Comparison of ENCODE assay signal across 8 mouse cellular contexts in genomic region chr19:7164820-7165323, GRCm38 (mm10). TPM values are rescaled to one million over a fixed set of nuclear protein-coding genes. Genes with fewer than 3 reads are reported as not detected.
A peak's percentile ranks its signal among the peaks of the same experiment; 100 is the strongest.
DNase-seq lines count a peak whose midpoint lies in the region; ATAC-seq and TF ChIP-seq lines count a peak whose summit lies in the region.

No protein-coding gene starts in this region.

- no peaks in the 10 kb centered on the region for H3K9me3 ChIP-seq in kidney, embryonic 15.5 days (replicated peaks)
- no peaks in the 10 kb centered on the region for H3K9me3 ChIP-seq in forebrain, postnatal 0 days (ENCODE audit: low read length)
- H3K9me3 ChIP-seq in liver, embryonic 14.5 days (ENCODE audit: control insufficient read depth, low read length) = no peaks in the 10 kb centered on the region

- peak overlapping the region; percentile 66 for H3K9ac ChIP-seq in kidney, embryonic 15.5 days
- H3K9ac ChIP-seq in forebrain, postnatal 0 days = peak overlapping the region; percentile 77
- no peak overlapping the region for H3K9ac ChIP-seq in liver, embryonic 14.5 days (replicated peaks)

- no peak for TF ChIP-seq EP300 in liver, embryonic 14.5 days (IDR thresholded peaks at IDR 0.05; ENCODE audit: low read depth)

- WGBS in kidney, embryonic 15.5 days = under 1% methylated on average over 35 of the region's 35 CpGs
- WGBS in forebrain, postnatal 0 days = 2% methylated on average over 35 of the region's 35 CpGs
- WGBS in liver, embryonic 14.5 days (ENCODE audit: insufficient replicate concordance) = 2% methylated on average over 35 of the region's 35 CpGs

- H3K4me3 ChIP-seq in kidney, embryonic 15.5 days (replicated peaks) = peak overlapping the region; percentile 76
- H3K4me3 ChIP-seq in forebrain, postnatal 0 days (ENCODE audit: low read depth, low read length) = peak overlapping the region; percentile 78
- H3K4me3 ChIP-seq in liver, embryonic 14.5 days (ENCODE audit: insufficient read depth in 1 of 2, low read depth in 2 of 2, low read length in 2 of 2) = peak overlapping the region in 1 of 2 experiments; percentile 51; a peak in 2 of 4 replicates
- peak overlapping the region; percentile 64 for H3K4me3 ChIP-seq in testis, adult 2 months (ENCODE audit: control insufficient read depth, low read depth, low read length)

- no peak for TF ChIP-seq CTCF in forebrain, postnatal 0 days (IDR thresholded peaks at IDR 0.05; ENCODE audit: low read depth)
- TF ChIP-seq CTCF in liver, embryonic 14.5 days (IDR thresholded peaks at IDR 0.05; ENCODE audit: low read depth) = no peak
- TF ChIP-seq CTCF in testis, adult 2 months (IDR thresholded peaks at IDR 0.05; ENCODE audit: control insufficient read depth, insufficient read depth, insufficient replicate concordance, low read depth, low read length) = no peak

- peaks cover 91% of the 10 kb centered on the region for H3K27me3 ChIP-seq in kidney, embryonic 15.5 days
- H3K27me3 ChIP-seq in forebrain, postnatal 0 days (ENCODE audit: insufficient read depth, low read length) = no peaks in the 10 kb centered on the region
- peaks cover 56% of the 10 kb centered on the region for H3K27me3 ChIP-seq in liver, embryonic 14.5 days (ENCODE audit: control insufficient read depth, insufficient read depth, low read length)
- H3K27me3 ChIP-seq in testis, adult 2 months (ENCODE audit: control insufficient read depth, insufficient read depth, low read length) = no peaks in the 10 kb centered on the region; the same call in 1 of the 2 replicates

- H3K36me3 ChIP-seq in kidney, embryonic 15.5 days = no peaks in the 10 kb centered on the region
- no peaks in the 10 kb centered on the region for H3K36me3 ChIP-seq in forebrain, postnatal 0 days (ENCODE audit: insufficient read depth)
- no peaks in the 10 kb centered on the region for H3K36me3 ChIP-seq in liver, embryonic 14.5 days (replicated peaks; ENCODE audit: control insufficient read depth, insufficient read depth, low read depth)
- H3K36me3 ChIP-seq in testis, adult 2 months (ENCODE audit: control insufficient read depth, insufficient read depth, low read length) = no peaks in the 10 kb centered on the region

- H3K4me1 ChIP-seq in kidney, embryonic 15.5 days = peaks cover 53% of the 10 kb centered on the region
- H3K4me1 ChIP-seq in forebrain, postnatal 0 days (ENCODE audit: insufficient read depth) = peaks cover 7% of the 10 kb centered on the region
- H3K4me1 ChIP-seq in liver, embryonic 14.5 days (replicated peaks; ENCODE audit: control insufficient read depth in 2 of 2, insufficient read depth in 2 of 2, low read length in 1 of 2) = no peaks in the 10 kb centered on the region
- H3K4me1 ChIP-seq in testis, adult 2 months (ENCODE audit: control insufficient read depth, insufficient read depth, low read length) = peaks cover 14% of the 10 kb centered on the region

- H3K4me2 ChIP-seq in kidney, embryonic 15.5 days = peak overlapping the region; percentile 100
- H3K4me2 ChIP-seq in forebrain, postnatal 0 days (ENCODE audit: low read depth) = peak overlapping the region; percentile 84
- H3K4me2 ChIP-seq in liver, embryonic 14.5 days (ENCODE audit: low read depth) = peak overlapping the region; percentile 59

- TF ChIP-seq POLR2A in testis, adult 2 months (IDR thresholded peaks at IDR 0.05; ENCODE audit: control insufficient read depth, low read depth, low read length) = no peak

- 0 out of 2 replicates have a peak overlapping the region, but pooled peaks have one; percentile 4 for H3K27ac ChIP-seq in kidney, embryonic 15.5 days
- H3K27ac ChIP-seq in forebrain, postnatal 0 days (ENCODE audit: low read depth, low read length) = peak overlapping the region; percentile 54; the same call in 1 of the 2 replicates
- no peak overlapping the region for H3K27ac ChIP-seq in liver, embryonic 14.5 days
- H3K27ac ChIP-seq in testis, adult 2 months (ENCODE audit: control insufficient read depth, insufficient read depth, low read depth, low read length) = 0 out of 2 replicates have a peak overlapping the region, but pooled peaks have one; percentile 20

- no peak for ATAC-seq in kidney, embryonic 15.5 days (replicated peaks; ENCODE audit: low FRiP score)
- peak; percentile 17 for ATAC-seq in forebrain, postnatal 0 days
- no peak for ATAC-seq in liver, embryonic 14.5 days (ENCODE audit: insufficient read depth)
- ATAC-seq in megakaryocyte-erythroid progenitor cell, adult 5-6 weeks (replicated peaks; ENCODE audit: low FRiP score, low TSS enrichment, poor library complexity, severe bottlenecking) = no peak

- DNase-seq in kidney, adult 11 months = no peak
- peak; percentile 68 to 69 for DNase-seq in cerebellum, postnatal 25 days
- DNase-seq in forebrain, postnatal 0 days = no peak
- DNase-seq in liver, embryonic 14.5 days (ENCODE audit: low read depth in 3 of 3, low spot score in 3 of 3) = no peak
- DNase-seq in c-Kit-positive CD71-positive TER-119-positive erythroid progenitor cells, embryonic 14.5 days (ENCODE audit: low spot score) = no peak

RNA-seq across cellular contexts. Expression of gene Otub1, which starts 41.2 kb away (rescaled TPM):
- polyA plus RNA-seq in kidney, embryonic 15.5 days (2015; fragmentation: Nextera tagmentation; extraction: Ambion mirVana) = 206 and 224 TPM in 2 replicates
- total RNA-seq in forebrain, postnatal 0 days (2014; rRNA removed) = 248 and 252 TPM in 2 replicates
- polyA plus RNA-seq in forebrain, postnatal 0 days (2015; fragmentation: Nextera tagmentation; extraction: Ambion mirVana) = 286 and 290 TPM in 2 replicates
- 31.5 and 34.7 TPM in 2 replicates for polyA plus RNA-seq in liver, embryonic 14.5 days (2012; rRNA removed)
- 50.5 and 52.4 TPM in 2 replicates for polyA plus RNA-seq in liver, embryonic 14.5 days (2014; fragmentation: Nextera tagmentation; extraction: Ambion mirVana)
- polyA plus RNA-seq in testis, adult 2 months (2012; rRNA removed) = 49.4 and 49.9 TPM in 2 replicates
- total RNA-seq in megakaryocyte-erythroid progenitor cell, adult 5-6 weeks (2014; fragmentation: Nextera tagmentation) = 51.9 and 60.3 TPM in 2 replicates
- total RNA-seq in megakaryocyte-erythroid progenitor cell, adult 5-6 weeks (2017) = 59.8 and 81.4 TPM in 2 replicates

RNA-seq across cellular contexts. Expression of gene Cox8a, which starts 52.5 kb away (rescaled TPM):
- 1,089 and 1,191 TPM in 2 replicates for polyA plus RNA-seq in kidney, embryonic 15.5 days (2015; fragmentation: Nextera tagmentation; extraction: Ambion mirVana)
- 735 and 828 TPM in 2 replicates for total RNA-seq in forebrain, postnatal 0 days (2014; rRNA removed)
- polyA plus RNA-seq in forebrain, postnatal 0 days (2015; fragmentation: Nextera tagmentation; extraction: Ambion mirVana) = 1,247 and 1,523 TPM in 2 replicates
- polyA plus RNA-seq in liver, embryonic 14.5 days (2012; rRNA removed) = 282 and 547 TPM in 2 replicates
- 803 and 809 TPM in 2 replicates for polyA plus RNA-seq in liver, embryonic 14.5 days (2014; fragmentation: Nextera tagmentation; extraction: Ambion mirVana)
- 117 and 148 TPM in 2 replicates for polyA plus RNA-seq in testis, adult 2 months (2012; rRNA removed)
- 777 and 822 TPM in 2 replicates for total RNA-seq in megakaryocyte-erythroid progenitor cell, adult 5-6 weeks (2014; fragmentation: Nextera tagmentation)
- 576 and 680 TPM in 2 replicates for total RNA-seq in megakaryocyte-erythroid progenitor cell, adult 5-6 weeks (2017)

RNA-seq across cellular contexts. Expression of gene Flrt1, which starts 59.3 kb away (rescaled TPM):
- 4.4 and 5.0 TPM in 2 replicates for polyA plus RNA-seq in kidney, embryonic 15.5 days (2015; fragmentation: Nextera tagmentation; extraction: Ambion mirVana)
- total RNA-seq in forebrain, postnatal 0 days (2014; rRNA removed) = 8.1 and 8.8 TPM in 2 replicates
- polyA plus RNA-seq in forebrain, postnatal 0 days (2015; fragmentation: Nextera tagmentation; extraction: Ambion mirVana) = 6.7 and 11.3 TPM in 2 replicates
- 0.01 and 0.02 TPM in 2 replicates for polyA plus RNA-seq in liver, embryonic 14.5 days (2012; rRNA removed)
- polyA plus RNA-seq in liver, embryonic 14.5 days (2014; fragmentation: Nextera tagmentation; extraction: Ambion mirVana) = 0.08 and 0.09 TPM in 2 replicates
- 2.3 and 3.1 TPM in 2 replicates for polyA plus RNA-seq in testis, adult 2 months (2012; rRNA removed)
- not detected in 2 replicates for total RNA-seq in megakaryocyte-erythroid progenitor cell, adult 5-6 weeks (2014; fragmentation: Nextera tagmentation)
- not detected in 2 replicates for total RNA-seq in megakaryocyte-erythroid progenitor cell, adult 5-6 weeks (2017)

Comparison
In these comparisons a context has a peak if more than half of its experiments do, and no peak if none do; other contexts are left out.
1. DNase-seq: peak in cerebellum, postnatal 25 days (2 of 2); none in kidney, adult 11 months (single experiment), forebrain, postnatal 0 days (single experiment), liver, embryonic 14.5 days (0 of 3) and c-Kit-positive CD71-positive TER-119-positive erythroid progenitor cells, embryonic 14.5 days (single experiment).
2. Peak in every context shown above with its lines, with median percentiles within 50 percentile points of each other: H3K4me2 ChIP-seq.